Mouse (Mus musculus): ENCODE results near the gene Itga11.
A peak's percentile ranks its signal among the peaks of the same experiment; 100 is the strongest.
"Not testable (repeated sequence)": the region's sequence is repeated elsewhere in the genome, so short reads cannot be mapped to it uniquely, and the experiment has no call there.

The Itga11 gene

GRCm38 (mm10) chr9:62767464-62767863 lies 89.8 kb downstream of the Itga11 start:
- DNase-seq (ENCODE audit: low spot score): no peak

GRCm38 (mm10) chr9:62768361-62768760 lies 90.7 kb downstream of the Itga11 start:
- DNase-seq (ENCODE audit: low spot score): no peak

- peak; percentile 17 for DNase-seq (ENCODE audit: low spot score)
Measured at GRCm38 (mm10) chr9:62772746-62773145, 95.1 kb downstream of the Itga11 start.

- no peak for DNase-seq (ENCODE audit: low spot score)
Measured at GRCm38 (mm10) chr9:62775464-62775863, 97.8 kb downstream of the Itga11 start.

GRCm38 (mm10) chr9:62777461-62777860 lies 99.8 kb downstream of the Itga11 start:
- DNase-seq (ENCODE audit: low spot score): peak; percentile 75

- DNase-seq (ENCODE audit: low spot score): no peak
Measured at GRCm38 (mm10) chr9:62778721-62779120, 101.1 kb downstream of the Itga11 start.

GRCm38 (mm10) chr9:62781965-62782364 lies 104.3 kb downstream of the Itga11 start:
- DNase-seq (ENCODE audit: low spot score): peak; percentile 15

- no peak for DNase-seq (ENCODE audit: low spot score)
Measured at GRCm38 (mm10) chr9:62782976-62783781, 105.6 kb downstream of the Itga11 start.

- no peak for DNase-seq (ENCODE audit: low spot score)
Measured at GRCm38 (mm10) chr9:62784233-62784632, 106.6 kb downstream of the Itga11 start.

GRCm38 (mm10) chr9:62786721-62787120 lies 109.1 kb downstream of the Itga11 start:
- no peak for DNase-seq (ENCODE audit: low spot score)

- DNase-seq (ENCODE audit: low spot score): no peak
Measured at GRCm38 (mm10) chr9:62789856-62790255, 112.2 kb downstream of the Itga11 start.

GRCm38 (mm10) chr9:62799218-62799617 lies 121.6 kb downstream of the Itga11 start:
- DNase-seq (ENCODE audit: low spot score): not testable (repeated sequence)

- no peak for DNase-seq (ENCODE audit: low spot score)
Measured at GRCm38 (mm10) chr9:62810095-62810494, 132.5 kb downstream of the Itga11 start.

- DNase-seq (ENCODE audit: low spot score): no peak
Measured at GRCm38 (mm10) chr9:62810543-62811515, 133.2 kb downstream of the Itga11 start.

- peak; percentile 92 for DNase-seq (ENCODE audit: low spot score)
Measured at GRCm38 (mm10) chr9:62811516-62812121, 134.0 kb downstream of the Itga11 start, which contains the start of gene Fem1b. Gene Fem1b, minus strand, starts transcription at chr9:62811934.

- peak; percentile 66 for DNase-seq (ENCODE audit: low spot score)
Measured at GRCm38 (mm10) chr9:62812216-62813049, 134.8 kb downstream of the Itga11 start.

- DNase-seq (ENCODE audit: low spot score): no peak
Measured at GRCm38 (mm10) chr9:62814751-62815150, 137.1 kb downstream of the Itga11 start.

GRCm38 (mm10) chr9:62816323-62817098 lies 138.9 kb downstream of the Itga11 start:
- DNase-seq (ENCODE audit: low spot score): no peak

- DNase-seq (ENCODE audit: low spot score): peak; percentile 89
Measured at GRCm38 (mm10) chr9:62817099-62817571, 139.5 kb downstream of the Itga11 start.
